Mouse (Mus musculus) heart, postnatal 4 days (tissue): Measurements from ENCODE around the gene Nmrk2. TPM values are rescaled to one million over a fixed set of nuclear protein-coding genes. Genes with fewer than 3 reads are reported as not detected.
A peak's percentile ranks its signal among the peaks of the same experiment; 100 is the strongest.
"Not testable (repeated sequence)": the region's sequence is repeated elsewhere in the genome, so short reads cannot be mapped to it uniquely, and the experiment has no call there.

Experiments
- DNase-seq: peaks from one replicate; pipeline ENCODE4 v3.0.0; 2021
- total RNA-seq, 2 experiments: library from RNA; stranded (reverse); gene quantifications; 2 replicates each; pipeline ENCODE4 v1.2.3; 2021

Nmrk2 gene
- 10 to 100 TPM; 44.1 to 74.9 TPM for total RNA-seq

DNA sequence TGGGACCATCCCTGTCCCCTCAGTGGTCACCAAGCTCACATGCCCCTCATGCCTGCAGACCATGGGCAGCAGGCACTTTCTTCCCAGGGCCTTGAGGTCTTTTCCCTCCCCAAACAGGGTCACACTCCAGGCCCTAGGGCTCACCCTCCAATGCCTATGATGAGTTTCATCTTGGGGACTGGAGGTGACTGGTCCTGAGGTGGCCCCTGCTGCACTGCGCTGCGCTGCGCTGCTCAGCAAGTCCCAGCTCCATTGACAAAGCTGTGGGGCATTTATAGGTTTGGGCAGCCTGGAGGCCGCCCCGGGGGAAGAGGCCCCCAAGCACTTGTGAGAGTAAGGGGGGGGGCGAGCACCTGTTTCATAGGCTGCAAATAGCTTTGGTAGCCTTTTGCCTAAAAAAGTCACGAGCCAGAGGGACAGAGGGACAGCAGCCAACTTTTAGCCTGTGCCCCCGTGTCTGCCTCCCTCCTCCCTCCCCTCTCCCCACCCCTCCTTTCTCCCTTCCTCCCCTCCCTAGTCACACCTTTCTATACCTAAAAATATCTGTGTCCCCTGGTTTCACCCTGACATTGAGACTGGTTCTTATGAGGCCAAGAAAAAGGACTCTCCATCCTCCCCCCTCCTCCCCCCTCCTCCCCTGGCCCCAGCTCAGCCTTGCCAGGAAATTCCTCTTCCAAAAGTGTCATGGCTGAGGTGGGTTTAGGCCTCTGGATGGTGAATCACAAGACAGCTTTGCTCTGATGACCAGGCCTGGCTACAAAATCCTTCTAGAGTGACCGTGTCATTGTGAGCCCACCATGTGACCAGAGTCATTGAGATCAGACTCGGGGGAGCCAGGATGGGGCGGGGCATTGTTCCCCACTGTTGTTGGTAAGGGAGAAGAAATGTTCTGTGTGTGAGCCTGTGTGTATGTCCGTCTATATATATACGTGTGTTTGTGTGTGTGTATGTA is at the start of gene Nmrk2:
Gene Nmrk2, minus strand, starts transcription at position 245 of the 952 bp plus-strand sequence.
- DNase-seq = peak; percentile 79

- DNase-seq = no peak
Observed at GRCm38 (mm10) chr10:81249442-81249841, 47.6 kb upstream of the Nmrk2 start.

DNA sequence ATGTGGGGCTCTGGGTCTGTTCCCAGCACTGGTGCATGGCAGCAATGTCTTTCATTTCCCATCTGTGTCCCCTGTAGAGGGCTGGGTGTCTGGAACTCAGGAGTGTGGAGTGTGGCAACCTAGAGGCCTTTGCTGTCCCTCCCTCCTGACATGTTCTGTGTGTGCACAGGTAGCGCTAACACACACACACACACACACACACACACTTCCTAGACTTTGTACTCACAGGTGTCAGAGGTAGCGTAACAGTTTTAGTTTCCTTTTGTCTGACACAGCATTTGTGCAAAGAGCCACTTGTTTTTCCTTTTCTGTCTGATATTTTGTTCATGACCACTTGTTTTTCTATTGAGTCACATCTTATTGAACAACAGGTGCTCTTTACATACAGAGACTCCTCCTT is 46.0 kb upstream of the Nmrk2 start:
- no peak for DNase-seq

- DNase-seq = no peak
Observed at GRCm38 (mm10) chr10:81245166-81245565, 43.3 kb upstream of the Nmrk2 start.

DNA sequence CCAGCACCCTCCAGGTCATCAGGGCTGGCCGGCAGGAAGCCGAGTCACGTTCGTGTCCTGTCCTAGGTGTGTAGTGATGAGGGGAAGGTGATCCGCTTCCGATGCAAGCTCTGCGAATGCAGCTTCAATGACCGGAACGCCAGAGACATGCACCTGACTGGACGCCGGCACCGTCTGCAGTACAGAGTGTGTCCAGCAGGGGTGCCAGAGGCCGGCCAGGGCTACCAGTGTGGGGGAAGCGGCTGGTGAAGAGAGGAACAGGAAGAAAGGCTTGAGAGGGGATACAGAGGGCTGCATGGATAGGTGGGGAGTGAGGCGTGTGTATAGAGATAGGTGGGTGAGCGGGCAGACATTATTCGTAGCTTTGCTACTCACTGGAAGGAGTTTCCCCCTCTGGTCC is 42.7 kb upstream of the Nmrk2 start:
- DNase-seq = peak; percentile 90

DNA sequence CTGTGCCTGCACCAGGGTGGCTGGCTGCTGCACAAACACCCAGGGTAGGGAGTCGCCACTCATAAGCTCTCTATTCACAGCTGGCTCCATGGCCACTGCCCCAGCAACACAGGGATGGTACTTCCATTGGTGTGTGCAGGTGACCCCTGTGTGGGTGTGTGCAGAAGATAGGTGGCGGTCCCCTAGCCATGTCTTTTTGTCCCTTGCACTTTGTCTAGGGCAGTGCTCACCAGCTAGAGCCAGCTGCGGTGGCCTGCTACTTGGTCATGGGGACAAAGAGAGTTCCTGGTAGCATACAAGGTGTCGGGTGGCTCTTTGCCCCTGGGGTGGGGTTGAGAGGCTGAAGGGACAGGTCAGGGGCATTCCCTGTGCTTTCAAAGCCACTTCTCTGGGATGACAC is 42.3 kb upstream of the Nmrk2 start:
- DNase-seq = no peak

GRCm38 (mm10) chr10:81242021-81242420 is 40.2 kb upstream of the Nmrk2 start:
- no peak for DNase-seq

DNA sequence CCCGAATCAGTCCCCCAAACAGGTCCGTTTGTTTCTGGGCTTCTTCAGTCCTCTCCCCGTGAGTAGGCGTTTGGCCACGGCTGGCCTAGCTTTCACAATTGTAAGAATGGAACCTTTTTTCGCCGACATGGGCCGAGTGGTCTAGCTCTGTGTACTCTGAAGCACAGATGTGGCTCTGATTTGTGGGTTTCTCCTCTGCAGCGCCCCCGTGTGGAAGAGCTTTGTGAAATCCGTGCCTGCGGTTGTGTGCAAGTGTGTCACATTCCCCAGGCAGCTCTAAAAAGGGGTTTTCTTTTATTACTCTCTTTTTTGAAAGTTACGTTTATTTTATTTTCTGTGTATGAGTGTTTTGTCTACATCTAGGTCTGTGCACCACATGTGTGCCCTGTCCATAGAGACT is 39.0 kb upstream of the Nmrk2 start:
- DNase-seq = peak; percentile 68

- no peak for DNase-seq
Observed at GRCm38 (mm10) chr10:81238618-81239017, 36.8 kb upstream of the Nmrk2 start.

- DNase-seq = no peak
Observed at GRCm38 (mm10) chr10:81236471-81237268, 34.8 kb upstream of the Nmrk2 start.

DNA sequence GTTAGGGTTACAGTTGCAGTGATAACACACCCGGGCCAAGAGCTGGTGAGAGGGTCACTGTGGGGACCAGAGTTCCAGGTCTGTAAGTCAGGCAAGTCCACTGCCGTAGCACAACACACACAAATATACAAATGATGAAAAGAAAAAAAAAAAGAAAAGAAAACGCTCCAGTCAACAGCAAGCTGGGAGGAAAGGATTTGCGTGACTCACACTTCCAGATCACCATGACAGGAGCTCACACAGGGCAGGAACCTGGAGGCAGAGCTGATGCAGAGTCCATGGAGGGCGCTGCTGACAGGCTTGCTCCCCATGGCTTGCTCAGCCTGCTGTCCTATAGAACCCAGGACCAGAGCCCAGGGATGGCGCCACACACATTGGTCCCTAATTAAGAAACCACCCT is 32.4 kb upstream of the Nmrk2 start:
- no peak for DNase-seq

DNA sequence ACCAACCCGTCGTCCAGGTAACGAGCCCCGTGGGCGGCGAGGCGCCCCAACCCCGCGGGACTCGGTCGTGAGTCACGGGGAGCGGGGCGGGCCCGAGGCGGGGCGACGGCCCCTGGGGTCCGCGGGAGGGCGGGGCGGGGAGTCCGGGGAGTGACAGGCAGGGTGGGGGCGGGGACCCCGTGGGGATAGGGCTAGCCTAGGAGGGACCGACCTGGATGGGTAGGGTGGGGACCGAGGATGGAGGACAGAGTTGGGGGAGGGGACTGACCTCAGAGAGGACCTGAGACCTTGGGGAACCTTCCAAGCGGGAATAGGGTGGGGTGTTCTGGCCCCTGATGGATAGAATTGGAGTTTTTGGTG is 31.4 kb upstream of the Nmrk2 start:
- DNase-seq = no peak

GRCm38 (mm10) chr10:81232580-81233225 is 30.9 kb upstream of the Nmrk2 start, which contains the start of gene Zfr2:
Gene Zfr2, plus strand, starts transcription at chr10:81233155.
- peak; percentile 92 for DNase-seq

- no peak for DNase-seq
Observed at GRCm38 (mm10) chr10:81231436-81231835, 29.6 kb upstream of the Nmrk2 start.

DNA sequence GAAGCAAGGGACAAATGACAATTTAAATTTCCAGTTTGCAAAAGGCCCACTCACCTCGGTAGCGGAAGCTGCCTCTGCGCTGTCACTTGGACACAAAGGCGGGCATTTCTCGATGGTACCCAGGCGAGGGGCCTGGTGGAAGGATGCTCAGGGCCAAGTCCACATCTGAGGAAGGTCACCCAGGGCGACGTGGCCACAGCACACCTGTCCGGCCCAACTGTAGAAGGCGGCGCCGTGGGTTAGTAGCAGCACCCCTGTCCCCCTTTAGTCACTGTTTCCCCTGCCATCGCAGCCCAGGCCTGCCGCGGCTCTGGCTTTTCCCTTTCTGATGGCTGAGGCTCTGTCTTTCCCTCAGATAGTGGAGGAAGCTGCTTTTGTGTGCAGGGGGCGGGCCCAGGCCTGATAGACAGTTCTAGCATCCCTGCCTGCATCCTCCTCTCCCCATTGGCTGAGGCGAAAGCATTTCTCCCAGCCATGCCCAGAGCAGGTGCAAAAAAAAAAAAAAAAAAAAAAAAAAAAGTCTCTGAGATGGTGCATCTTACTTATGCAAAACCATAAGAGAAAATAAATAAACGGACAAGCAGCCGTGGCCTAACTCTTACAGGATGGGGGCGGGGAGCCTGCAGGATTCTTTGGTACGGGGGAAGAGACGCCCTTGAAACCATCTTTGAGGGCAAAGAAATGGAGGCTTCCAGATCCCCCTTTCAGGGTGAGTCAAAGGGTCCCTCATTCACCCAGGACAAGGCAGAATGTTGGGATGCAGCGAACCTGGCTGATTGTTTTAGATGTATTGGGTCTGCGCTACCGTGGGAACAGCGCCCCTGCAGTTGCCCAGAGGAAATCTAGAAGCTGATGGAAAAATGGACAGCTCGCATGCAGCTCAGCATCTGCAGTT is 28.8 kb upstream of the Nmrk2 start, which contains the start of gene Atcay:
Gene Atcay, minus strand, starts transcription at position 396 of the 895 bp plus-strand sequence.
- DNase-seq = no peak

- DNase-seq = no peak
Observed at GRCm38 (mm10) chr10:81229735-81230437, 28.0 kb upstream of the Nmrk2 start.

GRCm38 (mm10) chr10:81223731-81224130 is 21.9 kb upstream of the Nmrk2 start:
- DNase-seq = not testable (repeated sequence)

DNA sequence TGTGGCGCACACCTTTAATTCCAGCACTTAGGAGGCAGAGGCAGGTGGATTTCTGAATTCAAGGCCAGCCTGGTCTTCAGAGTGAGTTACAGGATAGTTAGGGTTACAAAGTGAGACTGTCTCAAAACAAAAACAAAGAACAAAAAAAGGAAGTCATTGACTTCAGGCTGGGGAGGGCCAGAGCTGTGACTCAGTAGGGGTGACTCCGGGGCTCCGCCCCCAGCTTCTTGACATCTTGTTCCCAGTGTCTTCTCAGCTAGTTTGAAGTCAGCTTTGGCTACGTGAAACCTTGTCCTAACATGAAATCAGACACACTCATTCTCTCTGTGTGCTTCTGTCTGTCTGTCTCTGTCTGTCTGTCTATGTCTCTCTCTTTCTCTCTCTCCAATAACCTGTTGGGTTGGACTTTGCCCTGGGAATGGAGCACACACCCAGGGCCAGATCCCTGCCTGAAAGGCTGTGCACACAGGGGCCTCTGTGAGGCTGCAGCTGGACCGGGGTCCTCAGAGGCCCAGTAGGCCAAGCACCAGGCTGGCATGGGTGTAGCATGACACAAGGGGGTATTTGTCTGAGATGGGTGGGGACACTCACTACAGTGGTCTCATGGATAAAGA is 19.7 kb upstream of the Nmrk2 start:
- no peak for DNase-seq

DNA sequence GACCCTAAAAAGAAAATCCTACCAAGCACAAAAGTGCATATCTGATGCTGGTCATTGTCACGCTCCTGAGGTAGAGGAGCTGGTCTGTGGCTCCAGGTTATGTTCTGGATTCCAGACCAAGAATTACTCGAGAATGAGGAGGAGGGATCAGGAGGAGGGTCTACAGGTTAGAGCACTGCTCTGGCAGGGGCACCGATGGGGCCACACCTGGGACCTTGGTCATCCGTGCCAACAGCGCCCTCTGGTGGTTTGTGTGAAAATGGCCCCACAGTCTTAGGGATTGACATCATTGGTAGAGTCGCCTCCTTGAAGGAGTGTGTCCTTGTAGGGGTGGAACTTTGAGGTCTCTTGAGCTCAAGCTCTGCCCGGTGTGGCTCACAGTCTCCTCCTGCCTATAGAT is 16.1 kb upstream of the Nmrk2 start:
- peak; percentile 81 for DNase-seq

DNA sequence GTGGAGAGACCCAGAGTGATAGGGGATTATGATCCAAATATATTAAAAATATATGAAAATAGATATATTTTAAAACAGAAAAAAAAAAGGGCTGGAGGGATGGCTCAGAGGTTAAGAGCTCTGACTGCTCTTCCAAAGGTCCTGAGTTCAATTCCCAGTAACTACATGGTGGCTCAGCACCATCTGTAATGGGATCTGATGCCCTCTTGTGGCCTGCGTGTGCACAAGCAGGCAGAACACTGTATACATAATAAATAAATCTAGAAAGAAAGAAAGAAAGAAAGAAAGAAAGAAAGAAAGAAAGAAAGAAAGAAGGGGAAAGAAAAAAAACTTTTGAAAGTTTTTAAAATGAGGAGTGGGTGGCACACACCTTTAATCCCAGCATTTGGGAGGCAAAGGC is 15.4 kb upstream of the Nmrk2 start:
- DNase-seq = peak; percentile 47

DNA sequence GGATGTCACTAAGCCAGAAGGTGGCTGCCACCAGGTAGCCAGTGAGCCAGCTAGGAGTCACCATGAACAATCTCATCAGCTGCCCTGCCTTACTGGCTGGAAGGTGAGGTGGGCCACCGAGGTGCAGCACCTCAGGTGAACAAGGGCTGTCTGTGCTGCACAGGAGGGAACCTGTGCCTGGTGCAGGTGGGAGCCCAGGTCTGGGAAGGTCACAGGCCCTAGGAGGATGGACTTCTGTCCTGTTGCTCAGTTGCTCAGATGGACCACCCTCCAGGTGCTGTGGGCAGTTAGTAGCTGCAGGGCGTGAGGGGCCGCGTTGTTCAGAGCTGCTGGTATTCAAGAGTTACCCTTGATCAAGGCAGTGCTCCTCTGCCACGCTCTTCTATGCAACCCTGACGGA is 15.0 kb upstream of the Nmrk2 start:
- DNase-seq = no peak
